Mouse (Mus musculus) lung, embryonic 16.5 days (tissue): ENCODE measurements around the gene Gzme. TPM values are rescaled to one million over a fixed set of nuclear protein-coding genes. Genes with fewer than 3 reads are reported as not detected.
"Not testable (repeated sequence)": the region's sequence is repeated elsewhere in the genome, so short reads cannot be mapped to it uniquely, and the experiment has no call there.

Source experiments
- ATAC-seq: fragments of 200-750 bp; cut with Nextera tagmentation; 2 replicates; pipeline ENCODE4 v1.8.0; 2017; ENCODE audit warnings: low read depth, mild to moderate bottlenecking, moderate library complexity
- H3K27ac ChIP-seq: fragments of 300-500 bp; sonication (generic); 2 replicates; pipeline ENCODE4 v1.5.1; 2014; ENCODE audit warnings: mild to moderate bottlenecking, control low read depth, low read length
- H3K27me3 ChIP-seq: fragments of 300-500 bp; sonication (generic); 2 replicates; pipeline ENCODE4 v1.6.1; 2014; ENCODE audit warnings: low read depth, low read length, mixed read lengths; ENCODE audit not compliant: control insufficient read depth, insufficient read depth
- H3K36me3 ChIP-seq: fragments of 300-500 bp; sonication (generic); 2 replicates; pipeline ENCODE4 v1.6.1; 2014; ENCODE audit warnings: low read length; ENCODE audit not compliant: control insufficient read depth, insufficient read depth
- H3K4me1 ChIP-seq: fragments of 300-500 bp; sonication (generic); replicated peaks from 2 replicates; pipeline ENCODE4 v1.6.1; 2014; ENCODE audit warnings: low read length, mixed read lengths; ENCODE audit not compliant: control insufficient read depth, insufficient read depth
- H3K4me2 ChIP-seq: fragments of 300-500 bp; sonication (generic); 2 replicates; pipeline ENCODE4 v1.6.1; 2014; ENCODE audit warnings: low read depth, low read length, control low read depth
- H3K4me3 ChIP-seq: fragments of 300-500 bp; sonication (generic); 2 replicates; pipeline ENCODE4 v1.5.1; 2014; ENCODE audit warnings: mild to moderate bottlenecking, low read length, control low read depth
- H3K9ac ChIP-seq: fragments of 300-500 bp; sonication (generic); 2 replicates; pipeline ENCODE4 v1.6.1; 2014; ENCODE audit warnings: low read length, control low read depth
- H3K9me3 ChIP-seq: fragments of 300-500 bp; sonication (generic); 2 replicates; pipeline ENCODE4 v1.6.1; 2016; ENCODE audit warnings: low read length; ENCODE audit not compliant: control insufficient read depth
- WGBS: fragments of 180-500 bp; shearing (Covaris S2); extraction: QIAGEN DNeasy Blood & Tissue Kit; methylation state at CpG from one replicate; pipeline ENCODE4 v1.1.7; 2014; 5-methylcytosine and 5-hydroxymethylcytosine counted together
- polyA plus RNA-seq: library from polyadenylated mRNA; unstranded; fragments of >200 nt; fragmentation: Nextera tagmentation; extraction: Ambion mirVana; gene quantifications from 2 replicates; pipeline ENCODE4 v1.2.1, GENCODE M21; 2015

Gzme gene
- polyA plus RNA-seq, 1 experiment from 2014 or later: not detected

- H3K36me3 ChIP-seq, H3K4me3 ChIP-seq, H3K27ac ChIP-seq, H3K27me3 ChIP-seq, H3K4me2 ChIP-seq, H3K9ac ChIP-seq, ATAC-seq, H3K9me3 ChIP-seq, H3K4me1 ChIP-seq: not testable (repeated sequence)
- 90% methylated on average over 33 of the region's 33 CpGs for WGBS
These were observed 4.7 kb downstream of the Gzme start for GRCm38 (mm10) chr14:56115531-56116310.

GRCm38 (mm10) chr14:56105447-56106180 lies 14.8 kb downstream of the Gzme start:
- no peak overlapping the region for H3K9ac ChIP-seq
- no peak for ATAC-seq
- no peak overlapping the region for H3K4me2 ChIP-seq
- H3K4me1 ChIP-seq: no peaks in the 10 kb centered on the region
- no peaks in the 10 kb centered on the region for H3K36me3 ChIP-seq
- WGBS: 77% methylated on average over 13 of the region's 13 CpGs
- no peak overlapping the region for H3K27ac ChIP-seq
- H3K27me3 ChIP-seq: no peaks in the 10 kb centered on the region
- H3K9me3 ChIP-seq: no peaks in the 10 kb centered on the region
- no peak overlapping the region for H3K4me3 ChIP-seq

GRCm38 (mm10) chr14:56105016-56105415 lies 15.4 kb downstream of the Gzme start:
- H3K9me3 ChIP-seq: no peaks in the 10 kb centered on the region
- no peaks in the 10 kb centered on the region for H3K36me3 ChIP-seq
- H3K9ac ChIP-seq: no peak overlapping the region
- no peak overlapping the region for H3K4me3 ChIP-seq
- WGBS: 78% methylated on average over 5 of the region's 5 CpGs
- no peak overlapping the region for H3K27ac ChIP-seq
- H3K27me3 ChIP-seq: no peaks in the 10 kb centered on the region
- no peak overlapping the region for H3K4me2 ChIP-seq
- no peak for ATAC-seq
- no peaks in the 10 kb centered on the region for H3K4me1 ChIP-seq

- no peak overlapping the region for H3K4me2 ChIP-seq
- WGBS: 58% methylated on average over 3 of the region's 3 CpGs
- ATAC-seq: no peak
- H3K4me1 ChIP-seq: no peaks in the 10 kb centered on the region
- no peak overlapping the region for H3K4me3 ChIP-seq
- H3K27me3 ChIP-seq: no peaks in the 10 kb centered on the region
- H3K36me3 ChIP-seq: no peaks in the 10 kb centered on the region
- no peak overlapping the region for H3K9ac ChIP-seq
- H3K27ac ChIP-seq: no peak overlapping the region
- H3K9me3 ChIP-seq: no peaks in the 10 kb centered on the region
These were observed 17.0 kb downstream of the Gzme start for GRCm38 (mm10) chr14:56103452-56103851.

- Histone ChIP-seq H3K4me3 (no peak within 1 kb of the TSS), H3K27me3 (no peaks in the 10 kb centered on the region), H3K9ac (no peak within 1 kb of the TSS), H3K9me3 (no peaks in the 10 kb centered on the region), H3K27ac (no peak within 1 kb of the TSS), H3K36me3 (no peaks in the 10 kb centered on the region), H3K4me2 (no peak within 1 kb of the TSS), H3K4me1 (no peaks in the 10 kb centered on the region)
- ATAC-seq: no peak
- 64% methylated on average over 10 of the region's 10 CpGs for WGBS
These were observed 18.0 kb downstream of the Gzme start, which contains the start of gene Ctsg for GRCm38 (mm10) chr14:56102386-56102785. Gene Ctsg (minus strand): TSS chr14:56102574.

- no peaks in the 10 kb centered on the region for H3K27me3 ChIP-seq
- no peak overlapping the region for H3K4me2 ChIP-seq
- H3K4me3 ChIP-seq: no peak overlapping the region
- H3K36me3 ChIP-seq: no peaks in the 10 kb centered on the region
- H3K4me1 ChIP-seq: no peaks in the 10 kb centered on the region
- WGBS: 82% methylated on average over 4 of the region's 4 CpGs
- H3K27ac ChIP-seq: no peak overlapping the region
- H3K9ac ChIP-seq: no peak overlapping the region
- ATAC-seq: no peak
- no peaks in the 10 kb centered on the region for H3K9me3 ChIP-seq
These were observed 21.5 kb downstream of the Gzme start for GRCm38 (mm10) chr14:56098940-56099339.

- H3K27me3 ChIP-seq: no peaks in the 10 kb centered on the region
- H3K4me3 ChIP-seq: no peak overlapping the region
- H3K4me1 ChIP-seq: no peaks in the 10 kb centered on the region
- WGBS: 79% methylated on average over 1 of the region's 1 CpGs
- no peak overlapping the region for H3K4me2 ChIP-seq
- H3K36me3 ChIP-seq: no peaks in the 10 kb centered on the region
- no peak overlapping the region for H3K9ac ChIP-seq
- 0 out of 2 replicates have a peak, but pooled peaks have one; percentile 10 for ATAC-seq
- no peak overlapping the region for H3K27ac ChIP-seq
- no peaks in the 10 kb centered on the region for H3K9me3 ChIP-seq
These were observed 22.8 kb downstream of the Gzme start for GRCm38 (mm10) chr14:56097597-56097996.

- Histone ChIP-seq H3K36me3 (no peaks in the 10 kb centered on the region), H3K9ac (no peak overlapping the region), H3K9me3 (no peaks in the 10 kb centered on the region), H3K4me3 (no peak overlapping the region), H3K27ac (no peak overlapping the region), H3K27me3 (no peaks in the 10 kb centered on the region), H3K4me2 (no peak overlapping the region), H3K4me1 (no peaks in the 10 kb centered on the region)
- WGBS: 63% methylated on average over 2 of the region's 2 CpGs
- ATAC-seq: no peak
These were observed 27.1 kb downstream of the Gzme start for GRCm38 (mm10) chr14:56093353-56093752.

- Histone ChIP-seq H3K9ac (no peak overlapping the region), H3K4me2 (no peak overlapping the region), H3K27ac (no peak overlapping the region), H3K9me3 (no peaks in the 10 kb centered on the region), H3K27me3 (no peaks in the 10 kb centered on the region), H3K4me3 (no peak overlapping the region), H3K4me1 (no peaks in the 10 kb centered on the region), H3K36me3 (no peaks in the 10 kb centered on the region)
- no peak for ATAC-seq
- 57% methylated on average over 3 of the region's 3 CpGs for WGBS
These were observed 33.7 kb downstream of the Gzme start for GRCm38 (mm10) chr14:56086711-56087110.
